Mouse (Mus musculus): ENCODE data around the gene Dgki. TPM values are rescaled to one million over a fixed set of nuclear protein-coding genes. Genes with fewer than 3 reads are reported as not detected.

Gene Dgki
- polyA plus RNA-seq, 1 experiment from 2014 or later = 0.63 TPM

DNA sequence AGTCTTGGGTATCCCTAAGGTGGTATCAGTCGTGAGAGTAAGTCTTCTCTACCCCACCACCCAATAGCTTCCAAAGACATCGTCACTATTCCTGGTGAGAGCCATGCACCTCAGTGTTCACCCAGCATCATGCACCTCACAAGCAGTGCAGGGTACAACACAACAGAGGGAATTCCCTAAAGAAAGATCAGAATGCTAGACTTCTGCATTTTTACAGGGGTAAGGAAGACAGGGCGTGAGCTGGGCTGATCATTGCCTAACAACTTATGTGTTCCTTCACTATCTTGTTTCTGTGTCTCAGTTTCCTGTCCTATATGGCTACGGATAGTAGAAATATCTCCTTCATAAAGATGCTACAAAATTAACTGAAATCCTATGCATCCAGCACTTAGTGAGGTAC lies 13.8 kb downstream of the Dgki start:
- no peaks in the 10 kb centered on the region for H3K4me1 ChIP-seq
- no peak overlapping the region for H3K27ac ChIP-seq (replicated peaks)
- no peaks in the 10 kb centered on the region for H3K36me3 ChIP-seq
- no peak for DNase-seq (ENCODE audit: low spot score)
- 88% methylated on average over 4 of the region's 4 CpGs for WGBS
- no peaks in the 10 kb centered on the region for H3K9me3 ChIP-seq (replicated peaks)
- H3K27me3 ChIP-seq (ENCODE audit: low read depth, poor library complexity, severe bottlenecking) = no peaks in the 10 kb centered on the region
- H3K4me3 ChIP-seq = no peak overlapping the region

DNA sequence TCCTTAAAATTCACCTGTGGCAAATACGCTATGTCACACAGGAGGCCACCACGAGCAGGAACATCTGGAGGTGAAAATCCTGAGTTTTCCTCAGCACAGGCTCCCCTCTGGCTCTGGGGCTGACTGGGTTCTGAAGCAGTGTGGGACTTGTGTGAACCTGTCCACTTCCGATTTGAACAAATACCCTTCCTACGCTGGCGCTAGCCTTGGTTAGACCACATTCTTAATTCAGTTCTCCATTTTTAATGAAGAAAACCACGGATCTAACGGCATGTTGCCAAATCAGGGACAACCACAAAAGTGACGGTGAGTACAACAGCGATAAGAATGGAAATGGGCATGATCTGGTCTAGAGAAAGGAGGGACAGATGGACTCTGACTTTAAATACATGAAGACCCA lies 15.1 kb downstream of the Dgki start:
- H3K4me1 ChIP-seq = no peaks in the 10 kb centered on the region
- H3K4me3 ChIP-seq = no peak overlapping the region
- no peaks in the 10 kb centered on the region for H3K9me3 ChIP-seq (replicated peaks)
- no peaks in the 10 kb centered on the region for H3K27me3 ChIP-seq (ENCODE audit: low read depth, poor library complexity, severe bottlenecking)
- 91% methylated on average over 9 of the region's 9 CpGs for WGBS
- no peaks in the 10 kb centered on the region for H3K36me3 ChIP-seq
- DNase-seq (ENCODE audit: low spot score) = no peak
- H3K27ac ChIP-seq (replicated peaks) = no peak overlapping the region

DNA sequence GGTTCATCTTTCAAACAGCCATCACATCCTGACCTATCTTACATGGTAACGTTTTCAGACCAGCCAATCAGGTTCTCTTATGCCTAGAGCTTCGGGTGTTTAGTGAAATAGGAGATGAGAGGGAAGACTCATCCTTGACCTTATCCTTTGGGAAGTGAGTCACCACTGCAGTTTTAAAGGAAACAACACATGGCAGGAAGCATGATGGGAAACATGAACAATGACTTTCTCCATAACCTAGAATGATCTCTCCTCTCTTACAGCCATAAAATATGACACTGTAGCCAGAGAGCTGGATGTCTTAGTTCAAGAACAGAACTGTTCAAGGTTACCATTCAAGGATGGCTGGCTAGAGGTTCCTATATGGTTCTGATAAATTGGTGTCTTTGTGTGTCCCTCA lies 16.6 kb downstream of the Dgki start:
- DNase-seq (ENCODE audit: low spot score) = no peak
- 80% methylated on average over 2 of the region's 2 CpGs for WGBS
- no peaks in the 10 kb centered on the region for H3K36me3 ChIP-seq

DNA sequence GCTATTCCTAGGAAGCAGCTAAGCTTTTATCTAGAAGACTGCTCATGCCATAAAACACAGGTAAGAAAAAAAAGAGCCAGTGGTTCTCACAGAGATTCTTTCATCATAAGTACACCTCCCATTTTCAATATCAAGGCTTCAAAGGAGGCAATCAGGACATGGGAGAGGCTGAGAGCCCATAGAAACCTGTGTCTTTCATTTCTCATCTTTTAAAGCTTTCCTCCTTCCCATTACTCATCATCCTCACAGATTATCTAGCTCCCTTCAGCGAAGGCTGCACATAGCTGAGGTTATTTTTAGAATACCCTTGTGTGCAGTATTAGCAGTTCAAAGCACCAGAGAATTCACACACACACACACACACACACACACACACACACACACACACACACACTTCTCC lies 17.3 kb downstream of the Dgki start:
- DNase-seq (ENCODE audit: low spot score) = no peak
- Histone ChIP-seq H3K27me3 (ENCODE audit: low read depth, poor library complexity, severe bottlenecking) (no peaks in the 10 kb centered on the region), H3K36me3 (no peaks in the 10 kb centered on the region), H3K4me3 (no peak overlapping the region), H3K4me1 (no peaks in the 10 kb centered on the region), H3K27ac (replicated peaks) (no peak overlapping the region), H3K9me3 (replicated peaks) (no peaks in the 10 kb centered on the region)
- WGBS = 68% methylated on average over 1 of the region's 1 CpGs

More for the DNA sequence above, 16.6 kb downstream of the Dgki start:
- Histone ChIP-seq H3K4me1 (no peaks in the 10 kb centered on the region), H3K27me3 (ENCODE audit: low read depth, poor library complexity, severe bottlenecking) (no peaks in the 10 kb centered on the region), H3K4me3 (no peak overlapping the region), H3K27ac (replicated peaks) (no peak overlapping the region), H3K9me3 (replicated peaks) (no peaks in the 10 kb centered on the region)

DNA sequence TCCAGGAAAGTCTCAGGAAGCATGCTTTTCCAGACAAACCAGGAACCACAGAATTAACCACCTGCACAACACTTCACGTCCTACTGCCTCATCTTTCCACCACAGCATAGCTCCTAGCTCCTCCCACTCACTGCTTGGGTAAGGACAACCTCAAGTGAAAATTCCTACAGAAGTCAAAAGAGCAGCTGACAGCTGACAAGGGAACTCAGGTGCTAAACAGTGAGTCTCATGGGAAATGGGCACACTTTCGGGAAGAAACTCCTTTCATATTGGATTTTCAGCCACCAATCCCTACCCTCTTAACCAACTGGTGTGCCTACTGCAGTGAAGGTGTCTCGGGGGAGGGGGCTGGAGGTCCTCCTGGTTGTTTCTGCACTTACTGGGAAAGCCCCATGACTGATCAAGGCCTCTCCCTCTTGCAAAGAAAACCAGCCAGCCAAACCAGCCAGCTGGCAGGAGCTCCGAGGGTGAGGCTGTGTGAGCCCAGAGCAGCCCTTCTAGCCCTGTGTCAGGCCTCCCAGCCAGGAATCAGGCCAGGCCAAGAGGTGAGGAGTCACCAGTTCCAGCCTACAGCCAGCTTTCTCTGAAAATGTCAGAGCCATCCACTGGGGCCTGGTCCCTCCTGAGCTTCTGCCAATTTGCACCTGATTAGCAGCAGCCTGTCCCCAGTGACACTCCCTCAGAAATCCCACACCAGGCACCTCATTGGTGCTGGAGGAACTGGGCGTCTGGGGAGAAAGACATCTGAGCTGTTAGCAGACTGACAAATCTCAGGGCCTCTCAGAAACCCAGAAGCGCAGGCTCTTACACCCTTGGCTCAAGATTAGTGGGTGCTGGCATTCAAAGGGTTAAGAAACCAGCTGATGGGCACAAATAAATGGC lies 22.9 kb downstream of the Dgki start:
- Histone ChIP-seq H3K27me3 (ENCODE audit: low read depth, poor library complexity, severe bottlenecking) (no peaks in the 10 kb centered on the region), H3K36me3 (no peaks in the 10 kb centered on the region), H3K9me3 (replicated peaks) (no peaks in the 10 kb centered on the region), H3K4me3 (no peak overlapping the region), H3K27ac (replicated peaks) (0 out of 2 replicates have a peak overlapping the region, but pooled peaks have one; percentile 4), H3K4me1 (peaks cover 7% of the 10 kb centered on the region; the same call in 1 of the 2 replicates)
- 50% methylated on average over 6 of the region's 6 CpGs for WGBS
- DNase-seq (ENCODE audit: low spot score) = no peak

DNA sequence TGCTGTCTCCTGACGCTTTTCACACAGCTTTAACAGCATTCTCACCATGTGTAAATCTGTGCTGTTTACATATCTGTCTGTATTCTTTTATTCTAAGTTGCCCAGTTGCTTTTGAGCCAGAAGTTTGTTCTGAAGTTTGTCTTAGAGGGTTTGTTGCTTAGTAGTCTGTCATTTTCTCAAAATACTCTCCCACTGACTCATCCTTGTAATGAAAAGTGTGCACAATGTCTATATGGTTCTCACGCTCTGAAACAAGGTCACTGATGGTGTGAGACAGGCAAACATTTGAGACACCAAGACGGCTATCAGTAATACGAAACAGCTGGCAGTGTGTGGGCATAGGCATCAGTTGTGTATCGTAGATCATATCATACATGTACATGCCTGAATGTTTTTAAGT lies 23.8 kb downstream of the Dgki start:
- H3K4me3 ChIP-seq = no peak overlapping the region
- no peaks in the 10 kb centered on the region for H3K9me3 ChIP-seq (replicated peaks)
- H3K27me3 ChIP-seq (ENCODE audit: low read depth, poor library complexity, severe bottlenecking) = no peaks in the 10 kb centered on the region
- no peak for DNase-seq (ENCODE audit: low spot score)
- no peak overlapping the region for H3K27ac ChIP-seq (replicated peaks)
- H3K4me1 ChIP-seq = peaks cover 7% of the 10 kb centered on the region; the same call in 1 of the 2 replicates
- H3K36me3 ChIP-seq = no peaks in the 10 kb centered on the region
- WGBS = 77% methylated on average over 5 of the region's 5 CpGs

DNA sequence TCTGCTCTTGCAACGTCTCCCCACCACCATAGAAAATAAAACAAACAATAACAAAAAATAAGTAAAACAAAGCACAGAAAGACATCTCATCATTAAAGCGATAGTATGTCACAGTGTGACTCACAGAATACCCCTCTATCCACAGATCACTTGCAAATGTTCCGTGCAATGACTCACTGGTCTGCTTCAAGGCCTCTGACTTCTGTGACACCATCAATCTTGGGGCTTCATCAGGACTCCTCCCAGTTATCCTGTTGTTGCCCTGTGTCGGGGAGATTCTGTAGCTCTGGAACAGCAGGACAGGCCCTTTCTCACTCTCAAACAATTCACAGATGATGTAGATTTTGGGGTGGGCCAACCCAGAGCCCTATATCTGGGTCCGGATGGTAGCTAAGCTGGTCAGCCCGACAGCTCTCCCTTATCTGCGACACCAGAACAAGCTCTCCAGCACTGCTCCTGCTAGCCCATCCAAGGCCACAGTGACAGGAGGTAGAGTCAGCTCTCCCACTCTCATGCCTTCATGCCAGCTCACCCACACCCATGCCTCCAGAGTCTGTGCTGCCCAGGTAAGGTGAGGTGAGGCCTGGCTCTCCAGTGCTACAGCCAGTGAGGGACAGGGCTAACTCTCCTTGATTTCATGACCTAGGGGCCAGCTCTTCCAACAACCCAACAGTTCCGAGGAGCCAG lies 28.9 kb downstream of the Dgki start:
- 88% methylated on average over 8 of the region's 8 CpGs for WGBS

DNA sequence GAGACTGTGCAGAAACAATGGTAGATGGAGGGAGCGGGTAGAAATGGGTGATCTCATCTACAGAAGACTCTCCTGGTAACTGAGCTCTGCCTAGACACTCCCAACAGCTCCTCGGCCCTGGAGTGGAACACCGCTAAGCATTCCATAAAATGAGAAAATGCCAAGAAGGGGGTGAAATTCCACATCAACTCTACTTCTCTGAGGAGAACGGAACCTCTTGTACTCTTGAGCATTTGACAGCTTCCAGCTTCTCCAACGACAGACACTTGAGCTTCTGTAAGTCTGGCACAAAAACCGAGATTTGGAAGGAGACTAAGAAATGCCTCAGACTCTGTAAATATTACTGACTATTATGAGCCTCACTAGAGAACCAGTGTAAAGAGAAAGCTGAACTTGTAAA lies 31.4 kb downstream of the Dgki start:
- Histone ChIP-seq H3K9me3 (replicated peaks) (0 out of 2 replicates have a peak, but pooled peaks cover 4% of the 10 kb centered on the region), H3K36me3 (no peaks in the 10 kb centered on the region), H3K4me3 (no peak overlapping the region), H3K4me1 (no peaks in the 10 kb centered on the region), H3K27ac (replicated peaks) (no peak overlapping the region), H3K27me3 (ENCODE audit: low read depth, poor library complexity, severe bottlenecking) (no peaks in the 10 kb centered on the region)
- 91% methylated on average over 6 of the region's 6 CpGs for WGBS
- DNase-seq (ENCODE audit: low spot score) = no peak

More for the DNA sequence above, 28.9 kb downstream of the Dgki start:
- Histone ChIP-seq H3K9me3 (replicated peaks) (no peaks in the 10 kb centered on the region), H3K27ac (replicated peaks) (no peak overlapping the region), H3K36me3 (no peaks in the 10 kb centered on the region), H3K4me3 (no peak overlapping the region), H3K4me1 (no peaks in the 10 kb centered on the region), H3K27me3 (ENCODE audit: low read depth, poor library complexity, severe bottlenecking) (no peaks in the 10 kb centered on the region)
- DNase-seq (ENCODE audit: low spot score) = no peak

DNA sequence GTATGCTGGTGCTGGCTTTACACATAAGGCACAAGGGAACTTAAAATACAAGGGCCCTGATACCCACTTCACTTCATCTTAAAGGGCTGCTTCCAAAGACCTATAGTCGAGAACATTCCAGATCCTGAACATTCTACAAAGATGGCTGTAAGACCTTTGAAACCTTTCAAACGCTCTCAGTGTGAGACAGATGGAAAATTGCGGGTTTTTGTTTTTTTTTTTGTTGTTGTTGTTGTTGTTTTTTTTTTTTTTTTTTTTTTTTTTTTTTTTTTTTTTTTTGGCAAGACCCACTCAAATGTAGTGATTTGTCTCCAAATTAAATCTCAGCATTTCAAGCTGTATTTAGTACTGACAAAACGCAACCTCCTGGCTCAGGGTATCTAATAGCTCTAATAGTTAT lies 32.0 kb downstream of the Dgki start:
- Histone ChIP-seq H3K36me3 (no peaks in the 10 kb centered on the region), H3K27me3 (ENCODE audit: low read depth, poor library complexity, severe bottlenecking) (no peaks in the 10 kb centered on the region), H3K9me3 (replicated peaks) (0 out of 2 replicates have a peak, but pooled peaks cover 4% of the 10 kb centered on the region), H3K4me3 (no peak overlapping the region), H3K27ac (replicated peaks) (no peak overlapping the region), H3K4me1 (no peaks in the 10 kb centered on the region)
- 98% methylated on average over 4 of the region's 4 CpGs for WGBS
- no peak for DNase-seq (ENCODE audit: low spot score)

DNA sequence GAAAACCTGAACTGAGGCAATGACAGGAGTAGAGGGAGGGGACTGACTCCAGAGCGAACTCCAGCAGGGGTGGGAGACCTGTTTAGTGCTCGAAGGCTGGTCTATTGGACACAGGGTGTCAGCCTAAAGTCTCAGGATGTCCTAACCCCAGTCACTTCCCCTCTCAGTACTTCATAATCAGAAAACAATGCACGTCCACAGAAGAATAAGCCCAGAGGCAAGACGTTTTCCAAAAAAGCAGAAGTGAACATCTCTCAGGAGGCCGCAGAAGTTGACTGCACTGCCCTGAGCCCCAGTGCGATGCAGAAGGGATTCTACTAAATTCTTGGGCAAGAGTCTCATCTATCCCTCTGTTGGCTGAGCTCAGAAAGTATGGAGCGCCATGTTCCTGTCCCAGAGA lies 37.5 kb downstream of the Dgki start:
- H3K27me3 ChIP-seq (ENCODE audit: low read depth, poor library complexity, severe bottlenecking) = no peaks in the 10 kb centered on the region
- WGBS = 90% methylated on average over 7 of the region's 7 CpGs
- no peak for DNase-seq (ENCODE audit: low spot score)
- H3K4me3 ChIP-seq = no peak overlapping the region
- no peak overlapping the region for H3K27ac ChIP-seq (replicated peaks)
- H3K36me3 ChIP-seq = no peaks in the 10 kb centered on the region
- 0 out of 2 replicates have a peak, but pooled peaks cover 4% of the 10 kb centered on the region for H3K9me3 ChIP-seq (replicated peaks)
- H3K4me1 ChIP-seq = no peaks in the 10 kb centered on the region

DNA sequence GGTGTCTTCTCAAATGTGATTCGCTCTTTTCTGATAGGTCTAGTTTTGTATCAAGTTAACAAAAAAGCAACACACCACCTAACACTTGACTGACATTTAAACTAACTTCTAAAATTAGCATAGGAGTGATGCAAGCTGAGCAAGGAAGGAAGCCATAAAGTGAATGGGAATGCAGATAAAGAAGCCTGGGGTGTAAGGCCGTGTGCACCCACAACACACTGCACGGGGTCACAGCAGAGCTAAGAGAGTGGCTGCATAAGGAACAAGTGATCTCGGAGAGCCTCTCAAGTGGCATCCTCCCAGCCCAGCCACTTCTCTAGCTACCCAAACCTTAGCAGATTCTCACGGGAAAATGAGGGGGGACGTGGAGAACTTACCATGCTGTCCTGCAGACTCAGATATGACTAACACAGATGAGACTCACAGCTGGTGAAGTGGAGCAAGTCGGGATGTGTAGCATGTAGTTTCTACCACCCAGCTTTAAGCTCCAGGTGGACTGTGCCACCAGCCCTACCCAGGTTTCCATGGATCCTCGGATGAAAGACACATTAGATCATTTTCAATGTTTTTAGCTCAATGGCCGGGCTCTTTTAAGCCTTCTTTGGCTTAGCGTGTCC lies 38.6 kb downstream of the Dgki start:
- WGBS = 94% methylated on average over 10 of the region's 10 CpGs
- Histone ChIP-seq H3K4me1 (no peaks in the 10 kb centered on the region), H3K36me3 (no peaks in the 10 kb centered on the region), H3K4me3 (no peak overlapping the region), H3K27ac (replicated peaks) (no peak overlapping the region), H3K9me3 (replicated peaks) (0 out of 2 replicates have a peak, but pooled peaks cover 4% of the 10 kb centered on the region), H3K27me3 (ENCODE audit: low read depth, poor library complexity, severe bottlenecking) (no peaks in the 10 kb centered on the region)
- DNase-seq (ENCODE audit: low spot score) = no peak

DNA sequence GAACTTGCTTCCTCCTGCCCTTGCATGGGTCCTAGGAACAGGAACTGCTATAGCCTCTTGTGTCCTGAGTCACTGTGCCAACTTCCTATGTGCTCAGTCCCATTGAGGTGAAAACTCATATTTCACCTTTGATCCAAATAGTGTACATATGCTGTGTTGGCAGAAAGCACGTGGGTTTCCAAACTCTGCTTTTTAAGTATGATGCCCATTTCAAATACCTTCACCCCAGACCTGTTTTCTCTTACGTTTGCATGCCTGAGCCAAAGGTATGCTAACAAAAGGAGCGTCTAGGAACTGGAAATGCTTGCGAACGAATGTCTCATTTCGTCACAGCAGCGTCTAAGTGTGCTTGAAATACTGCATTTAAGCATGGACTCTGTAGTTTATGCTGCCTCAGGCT lies 41.3 kb downstream of the Dgki start:
- H3K27ac ChIP-seq (replicated peaks) = no peak overlapping the region
- 0 out of 2 replicates have a peak, but pooled peaks cover under 1% of the 10 kb centered on the region for H3K9me3 ChIP-seq (replicated peaks)
- no peak for DNase-seq (ENCODE audit: low spot score)
- peaks cover 9% of the 10 kb centered on the region; the same call in 1 of the 2 replicates for H3K4me1 ChIP-seq
- H3K36me3 ChIP-seq = no peaks in the 10 kb centered on the region
- H3K27me3 ChIP-seq (ENCODE audit: low read depth, poor library complexity, severe bottlenecking) = no peaks in the 10 kb centered on the region
- no peak overlapping the region for H3K4me3 ChIP-seq
- 90% methylated on average over 7 of the region's 7 CpGs for WGBS

Measured in midbrain, embryonic 10.5 days (tissue).